Mouse (Mus musculus): ENCODE data around the gene Cmss1.

Gene Cmss1

DNA sequence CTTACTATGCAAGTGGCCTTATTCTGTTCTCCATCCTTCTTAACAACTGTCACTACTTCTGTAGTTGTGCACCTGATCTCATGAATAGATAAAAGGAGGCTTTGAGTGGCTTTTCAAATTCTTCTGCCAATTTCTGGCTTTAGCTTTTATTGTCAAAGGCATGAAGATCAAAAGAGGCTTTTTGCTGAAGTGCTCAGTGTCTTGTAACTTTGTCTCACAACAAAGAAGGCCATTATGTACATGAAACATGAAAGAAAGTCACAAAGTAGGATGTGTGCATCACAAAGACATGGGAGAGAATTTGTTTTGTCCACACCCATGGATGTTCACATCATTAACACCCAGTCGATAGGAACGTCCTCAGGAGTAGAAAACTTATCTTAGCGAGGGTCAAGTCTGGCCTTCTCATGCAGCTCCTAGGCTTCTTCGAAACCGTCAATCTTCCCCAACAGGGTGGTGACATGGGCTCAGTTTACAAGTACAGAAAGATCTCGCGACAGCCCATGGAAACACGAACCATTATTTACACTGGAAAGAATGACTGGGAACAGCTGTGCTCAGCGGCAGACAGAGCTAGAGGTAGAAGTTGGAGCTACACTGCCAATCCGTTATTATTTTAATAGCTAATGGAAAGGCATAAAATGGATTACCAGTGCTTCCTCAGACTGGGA, 133.1 kb downstream of the Cmss1 start:
- no peak for DNase-seq (ENCODE audit: low spot score)

- no peak for DNase-seq (ENCODE audit: low spot score)
Observed at GRCm38 (mm10) chr16:57471071-57471470, 135.6 kb downstream of the Cmss1 start.

- DNase-seq (ENCODE audit: low spot score) = no peak
Observed at GRCm38 (mm10) chr16:57470286-57470830, 136.3 kb downstream of the Cmss1 start.

GRCm38 (mm10) chr16:57469869-57470268, 136.8 kb downstream of the Cmss1 start:
- no peak for DNase-seq (ENCODE audit: low spot score)

DNA sequence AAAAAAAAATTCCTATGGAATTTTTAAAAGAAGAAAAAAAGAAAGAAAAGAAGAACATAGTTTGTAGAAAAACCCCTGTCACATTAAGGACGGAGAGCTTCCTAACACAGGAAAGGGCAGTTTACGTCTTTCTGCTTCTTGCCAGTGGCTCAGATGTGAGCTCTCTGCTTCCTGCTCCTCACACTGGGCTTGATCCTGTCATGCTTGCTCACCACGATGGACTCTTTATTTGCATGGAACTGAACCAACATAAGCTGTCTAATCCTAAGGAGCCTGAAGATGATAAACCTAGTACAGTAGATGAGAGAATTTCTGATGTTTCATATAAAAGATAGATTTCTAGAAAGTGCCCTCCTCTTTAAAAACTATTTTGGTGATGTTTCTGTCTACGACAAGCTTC, 137.4 kb downstream of the Cmss1 start:
- no peak for DNase-seq (ENCODE audit: low spot score)

DNA sequence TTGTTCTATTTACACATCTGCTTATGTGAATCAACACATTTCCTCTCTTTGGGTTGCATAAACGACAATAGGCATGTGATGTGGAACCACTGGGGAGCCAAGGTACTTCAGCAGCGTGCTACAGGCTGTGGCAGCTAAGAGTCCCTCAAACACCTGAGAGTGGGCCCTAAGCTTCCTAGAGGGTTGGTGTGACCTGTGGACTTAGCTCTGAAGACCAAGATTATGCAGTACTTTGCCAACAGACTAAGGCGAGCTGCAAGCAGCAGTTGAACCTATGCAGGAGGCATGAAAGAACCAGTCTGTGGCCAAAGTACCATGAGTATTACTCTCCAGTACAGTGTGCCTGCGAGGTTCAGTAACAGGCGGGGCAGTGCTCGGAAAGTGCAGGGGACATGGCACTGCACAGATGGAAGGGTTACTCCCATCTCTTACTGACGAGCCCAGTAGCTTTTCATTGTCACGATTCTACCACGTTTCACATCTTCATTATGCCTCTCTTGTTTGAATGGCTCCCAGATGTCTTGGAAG, 141.2 kb downstream of the Cmss1 start:
- DNase-seq (ENCODE audit: low spot score) = no peak

DNA sequence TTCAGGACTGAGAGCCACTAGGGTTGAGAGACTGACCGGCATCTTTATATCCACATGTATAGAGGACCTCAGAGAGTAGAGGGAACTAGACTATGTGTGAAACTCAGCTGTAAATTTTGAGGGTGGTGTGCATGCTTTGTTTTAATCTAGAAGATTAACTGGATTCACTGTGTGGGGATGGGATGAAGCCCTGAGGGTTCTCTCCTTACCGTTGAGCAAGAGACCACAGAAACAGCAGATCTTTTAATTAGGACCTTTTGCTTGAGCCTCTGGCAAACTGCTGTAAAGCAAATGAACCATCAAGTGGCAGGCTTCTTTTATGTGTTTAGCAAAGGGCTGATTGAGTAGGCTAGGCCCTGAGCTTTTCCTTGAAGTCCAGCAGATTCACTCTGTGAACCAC, 150.7 kb downstream of the Cmss1 start:
- no peak for DNase-seq (ENCODE audit: low spot score)

DNA sequence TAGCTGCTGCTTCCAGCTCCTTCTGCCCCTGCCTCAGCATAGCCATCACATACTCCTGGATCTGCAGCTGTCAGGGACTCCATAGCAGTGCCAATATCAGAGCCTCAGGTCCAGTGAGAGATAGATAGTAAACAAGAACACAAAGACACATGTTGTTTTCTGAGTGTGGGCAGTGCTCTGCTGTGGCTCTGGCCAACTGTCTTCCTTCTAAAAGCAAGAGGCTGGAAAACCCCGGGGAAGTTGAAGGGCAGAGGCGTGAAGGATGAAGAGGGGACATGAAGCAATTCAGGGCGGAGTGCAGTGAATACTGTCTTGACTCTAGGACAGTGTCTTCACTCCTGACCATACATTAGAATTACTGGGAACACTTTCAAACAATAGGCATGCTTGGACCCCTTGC, 151.1 kb downstream of the Cmss1 start:
- DNase-seq (ENCODE audit: low spot score) = no peak

GRCm38 (mm10) chr16:57454106-57454763, 152.4 kb downstream of the Cmss1 start:
- no peak for DNase-seq (ENCODE audit: low spot score)

- DNase-seq (ENCODE audit: low spot score) = peak; percentile 15
Observed at GRCm38 (mm10) chr16:57453009-57453408, 153.7 kb downstream of the Cmss1 start.

GRCm38 (mm10) chr16:57445096-57446094, 161.3 kb downstream of the Cmss1 start:
- no peak for DNase-seq (ENCODE audit: low spot score)

DNA sequence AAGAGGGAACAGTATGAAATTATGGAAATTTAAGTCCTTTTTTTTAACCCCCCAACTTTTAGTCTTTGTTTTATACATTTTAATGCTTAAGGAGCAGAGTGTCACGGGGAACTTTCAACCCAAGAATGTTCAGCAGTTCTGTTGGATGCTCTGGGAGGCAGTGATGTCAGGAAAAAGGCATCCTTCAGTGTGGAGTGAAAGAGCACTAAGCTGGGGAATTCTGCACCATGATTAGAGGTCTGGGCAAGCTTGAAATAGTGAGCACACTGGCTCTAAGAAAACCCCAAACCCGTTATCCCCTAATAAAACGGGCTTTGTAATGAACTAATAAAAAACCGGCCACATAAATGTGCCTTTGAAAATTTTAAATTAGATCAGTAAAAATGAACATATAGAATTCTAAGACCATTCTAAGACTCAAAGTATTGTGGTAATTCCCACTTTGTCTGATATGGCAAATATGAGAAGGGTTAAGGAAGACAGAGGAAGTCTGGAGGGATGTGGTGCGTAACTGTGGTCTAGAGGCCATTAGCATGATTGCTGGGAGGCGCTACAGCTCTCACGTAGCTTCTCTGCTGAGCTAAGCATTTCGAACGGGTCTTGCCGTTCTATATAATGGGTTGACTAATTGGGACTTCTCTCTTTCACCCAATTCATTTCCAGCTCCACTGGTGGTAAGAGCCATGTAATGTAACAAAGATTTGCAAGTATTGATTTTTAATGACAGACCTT, 165.8 kb downstream of the Cmss1 start:
- no peak for DNase-seq (ENCODE audit: low spot score)

DNA sequence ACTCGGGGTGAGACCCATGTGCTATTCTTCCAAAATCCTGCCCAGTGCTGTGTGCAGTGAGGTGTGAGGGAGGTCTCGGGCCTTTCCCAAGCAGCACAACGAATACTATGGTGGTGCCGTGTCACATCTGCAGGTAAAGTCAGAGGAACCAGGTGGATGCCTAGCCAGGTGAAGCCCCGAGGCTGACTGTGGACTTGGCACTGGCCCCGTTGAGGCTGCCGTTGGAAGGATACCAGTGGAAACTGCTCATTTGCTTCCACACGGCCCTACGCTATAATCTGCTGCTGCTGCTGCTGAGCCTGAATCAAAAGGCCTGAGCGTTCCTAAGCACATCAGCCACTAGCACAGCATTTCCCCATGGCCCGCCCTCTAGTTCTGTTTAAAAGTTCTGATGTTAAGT, 167.5 kb downstream of the Cmss1 start:
- no peak for DNase-seq (ENCODE audit: low spot score)

DNA sequence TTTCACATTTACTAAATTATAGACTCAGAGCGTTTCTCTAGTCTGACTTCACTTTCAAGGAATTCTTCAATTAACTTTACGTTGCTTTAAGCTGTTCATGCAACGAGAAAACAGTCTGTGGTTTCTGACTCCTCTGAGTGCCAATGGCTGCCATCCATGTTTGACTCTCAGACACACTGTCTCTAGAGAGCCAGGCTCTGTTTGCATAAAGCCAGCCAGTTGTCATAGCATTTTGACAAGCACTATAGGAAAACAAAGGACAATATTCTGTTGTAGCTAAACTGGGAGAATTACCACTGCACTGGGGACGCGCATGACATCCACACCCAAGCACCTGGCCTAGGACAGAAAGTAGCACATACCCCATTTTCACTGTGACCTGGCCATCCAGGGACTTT, 168.4 kb downstream of the Cmss1 start:
- no peak for DNase-seq (ENCODE audit: low spot score)

- no peak for DNase-seq (ENCODE audit: low spot score)
Observed at GRCm38 (mm10) chr16:57437523-57438287, 169.0 kb downstream of the Cmss1 start.

DNA sequence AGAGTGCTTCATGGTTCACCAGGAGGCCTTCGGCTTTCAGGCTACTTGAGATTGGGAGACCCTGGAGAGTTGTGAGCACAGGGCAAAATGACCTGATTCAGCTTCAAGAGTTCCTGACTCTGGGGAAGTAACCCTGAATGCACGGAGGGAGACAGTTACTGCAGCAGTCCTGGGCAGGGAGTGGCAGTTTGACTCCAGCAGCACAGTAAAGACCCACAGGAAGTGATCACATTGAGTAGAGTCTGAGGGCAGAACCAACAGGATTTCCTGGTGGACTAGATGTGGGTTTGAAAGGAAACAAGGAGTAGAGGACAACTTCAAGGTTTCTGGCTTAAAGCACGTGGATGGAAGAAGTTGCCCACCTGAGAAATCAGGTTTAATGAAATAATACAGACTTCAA, 172.0 kb downstream of the Cmss1 start:
- DNase-seq (ENCODE audit: low spot score) = no peak

GRCm38 (mm10) chr16:57433671-57434070, 173.0 kb downstream of the Cmss1 start:
- DNase-seq (ENCODE audit: low spot score) = no peak

GRCm38 (mm10) chr16:57433173-57433572, 173.5 kb downstream of the Cmss1 start:
- no peak for DNase-seq (ENCODE audit: low spot score)

DNA sequence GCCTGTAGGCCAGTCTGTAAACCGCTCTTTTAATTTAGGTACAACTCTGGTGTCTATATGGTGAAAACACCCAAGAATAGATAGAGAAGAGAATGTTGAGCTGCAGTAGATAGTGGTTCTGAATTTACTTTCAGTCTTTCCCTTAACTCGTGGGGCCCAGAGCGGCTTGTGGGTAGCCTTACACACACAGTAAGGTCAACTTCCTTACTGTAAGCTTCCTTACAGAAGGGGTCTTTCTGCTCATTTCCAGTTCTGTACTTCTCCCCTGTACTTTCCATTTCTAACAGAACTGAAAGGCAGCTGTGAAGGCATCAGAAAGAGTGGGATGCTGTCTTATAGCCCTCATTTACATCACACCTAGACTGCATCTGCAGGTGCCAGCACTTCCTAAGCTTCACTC, 175.4 kb downstream of the Cmss1 start:
- DNase-seq (ENCODE audit: low spot score) = no peak

GRCm38 (mm10) chr16:57428977-57429376, 177.7 kb downstream of the Cmss1 start:
- no peak for DNase-seq (ENCODE audit: low spot score)
